Mouse (Mus musculus) cortical plate, adult 2 months (tissue): Measurements from ENCODE around the gene Cpt1a.

Experiments
- CTCF ChIP-seq: fragments of 200-500 bp; IDR thresholded peaks from 2 replicates; pipeline ENCODE4 v1.5.1; 2011; ENCODE audit warnings: mild to moderate bottlenecking, control low read depth, low read length; ENCODE audit not compliant: insufficient read depth; ENCODE audit errors: extremely low read depth
- POLR2A ChIP-seq: fragments of 200-500 bp; IDR thresholded peaks from 2 replicates; pipeline ENCODE4 v1.6.1; 2011; ENCODE audit warnings: mild to moderate bottlenecking, low read length, control low read depth; ENCODE audit not compliant: insufficient read depth; ENCODE audit errors: extremely low read depth

GRCm38 (mm10) chr19:3319341-3319740 is 2.8 kb upstream of the Cpt1a start:
- TF ChIP-seq CTCF: no peak
- no peak for TF ChIP-seq POLR2A
